Mouse (Mus musculus) bone marrow, adult 2 months (tissue): Measurements from ENCODE around the gene Myrip.

Source experiments
- CTCF ChIP-seq: fragments of 200-500 bp; IDR thresholded peaks from 2 replicates; pipeline ENCODE4 v1.5.1; 2011; ENCODE audit warnings: low read length, control low read depth; ENCODE audit not compliant: control insufficient read depth, insufficient read depth
- POLR2A ChIP-seq: fragments of 200-500 bp; IDR thresholded peaks from 2 replicates; pipeline ENCODE4 v1.6.1; 2011; ENCODE audit warnings: low read depth, mild to moderate bottlenecking, control low read depth, low read length, borderline replicate concordance; ENCODE audit not compliant: control insufficient read depth

DNA sequence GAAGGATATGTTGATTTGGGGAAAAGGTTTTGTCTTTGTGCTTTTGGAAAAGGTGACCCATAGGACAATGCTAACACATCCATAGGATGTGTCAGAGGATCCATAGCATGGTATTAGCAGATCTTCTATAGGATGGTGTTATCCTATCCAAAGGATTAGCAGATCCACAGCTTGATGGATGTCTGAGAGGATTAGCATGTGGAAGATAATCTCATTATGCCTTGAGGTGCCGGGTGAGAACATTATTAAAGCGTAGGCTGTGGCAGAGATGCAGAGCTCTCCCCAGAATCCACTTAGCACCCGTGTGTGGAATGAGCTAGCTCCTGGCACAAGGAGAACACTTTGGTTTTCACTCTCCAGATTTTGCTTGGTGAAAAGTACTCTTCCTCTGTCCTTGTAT is 13.3 kb upstream of the Myrip start:
- TF ChIP-seq POLR2A (no peak), CTCF (no peak)
